Mouse (Mus musculus) megakaryocyte, adult 5-6 weeks (primary cell): ENCODE measurements around the gene Chp1. TPM values are rescaled to one million over a fixed set of nuclear protein-coding genes. Genes with fewer than 3 reads are reported as not detected.
"Not testable (repeated sequence)": the region's sequence is repeated elsewhere in the genome, so short reads cannot be mapped to it uniquely, and the experiment has no call there.

Experiments used
- ATAC-seq: 2 replicates; pipeline ENCODE4 v1.8.0; 2016; ENCODE audit warnings: mild to moderate bottlenecking, inconsistent platforms; ENCODE audit not compliant: poor library complexity, severe bottlenecking
- total RNA-seq, 2 experiments: library from RNA; stranded (forward) in 1 of 2; stranded (reverse) in 1 of 2; fragments of 153-499, 151-499 nt in 1 of 2; fragments of 221-1000, 200-1000 nt in 1 of 2; gene quantifications; 2 replicates each; pipeline versions ENCODE4 v1.2.3 to v1.2.4; 2015 to 2017

The Chp1 gene
- total RNA-seq, 2 experiments from 2014 or later = 90.6 to 94.3 TPM

DNA sequence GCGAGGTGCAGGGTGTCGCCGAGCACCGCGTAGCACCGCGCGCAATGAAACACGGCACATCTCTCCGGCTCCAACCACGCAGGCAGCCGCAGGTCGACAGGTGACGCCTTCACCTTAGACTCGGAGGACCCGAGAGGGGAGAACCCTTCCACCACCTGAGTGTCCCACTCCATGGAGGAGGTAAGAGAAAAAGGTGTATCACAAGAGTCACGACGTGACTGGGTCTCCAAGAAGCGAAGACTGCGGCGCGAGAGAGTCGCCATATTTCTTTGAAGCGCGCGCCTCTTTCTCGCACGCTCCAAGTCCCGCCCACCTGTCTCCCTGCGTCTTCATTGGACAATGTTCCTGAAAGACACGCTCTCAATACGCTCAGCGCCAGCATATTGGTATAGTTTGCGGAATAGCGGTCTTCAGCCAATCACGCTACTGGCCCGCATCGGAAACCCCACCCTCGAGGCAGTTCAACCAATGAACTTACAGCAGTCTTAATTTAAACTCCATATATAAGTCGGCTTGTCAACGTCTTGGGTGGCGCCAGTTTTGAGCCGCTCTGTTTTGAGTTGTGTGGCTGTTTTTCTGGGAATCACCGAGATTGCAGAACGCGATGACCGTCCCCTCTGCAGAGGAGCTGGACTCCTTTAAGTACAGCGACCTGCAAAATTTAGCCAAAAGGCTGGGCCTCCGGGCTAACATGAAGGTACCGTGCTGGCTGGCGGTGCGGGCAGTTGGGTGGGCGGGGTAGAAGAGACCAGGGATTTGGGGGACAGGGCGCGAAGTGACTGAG lies 70.9 kb downstream of the Chp1 start, which contains the start of the genes Nusap1 and Oip5:
Nusap1 (plus strand) TSS at position 100 of the 784 bp plus-strand sequence.
Oip5 (minus strand) TSS at position 271 of the 784 bp plus-strand sequence.
- ATAC-seq = peak; percentile 99

DNA sequence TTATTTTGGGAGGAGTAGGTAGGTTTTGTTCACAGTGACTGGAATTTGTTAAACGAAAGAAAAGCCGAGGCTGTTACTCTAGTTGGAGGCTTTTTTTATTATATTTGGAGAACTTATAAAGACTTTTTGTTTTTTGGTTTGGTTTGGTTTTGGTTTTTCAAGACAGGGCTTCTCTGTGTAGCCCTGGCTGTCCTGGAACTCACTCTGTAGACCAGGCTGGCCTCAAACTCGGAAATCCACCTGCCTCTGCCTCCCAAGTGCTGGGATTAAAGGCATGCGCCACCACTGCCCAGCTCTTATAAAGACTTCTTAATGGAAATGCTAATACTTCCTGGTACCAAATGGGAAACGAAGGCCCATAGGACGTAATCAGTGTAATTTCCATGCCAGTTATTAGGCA lies 71.5 kb downstream of the Chp1 start:
- not testable (repeated sequence) for ATAC-seq

- no peak for ATAC-seq
These were observed 73.8 kb downstream of the Chp1 start for GRCm38 (mm10) chr2:119621302-119621701.

Other genes with a start within 250 kb of the Chp1 start
- 0.09 TPM in 1 of 2 replicates, not detected in the other for gene Dll4, start 221.9 kb upstream of the Chp1 start, total RNA-seq (2015)
- gene Dll4, start 221.9 kb upstream of the Chp1 start, total RNA-seq (2017) = not detected in 2 replicates
- gene Chac1, start 196.5 kb upstream of the Chp1 start, total RNA-seq (2015) = 0.39 and 1.1 TPM in 2 replicates
- 0.51 and 1.3 TPM in 2 replicates for gene Chac1, start 196.5 kb upstream of the Chp1 start, total RNA-seq (2017)
- 19.9 and 22.0 TPM in 2 replicates for gene Ino80, start 70.0 kb upstream of the Chp1 start, total RNA-seq (2015)
- gene Ino80, start 70.0 kb upstream of the Chp1 start, total RNA-seq (2017) = 18.6 and 22.7 TPM in 2 replicates
- gene Exd1, start 70 bp upstream of the Chp1 start, total RNA-seq (2015) = 0.48 TPM in 1 of 2 replicates, not detected in the other
- gene Exd1, start 70 bp upstream of the Chp1 start, total RNA-seq (2017) = 0.04 TPM in 1 of 2 replicates, not detected in the other
- gene Nusap1, start 70.6 kb downstream of the Chp1 start, total RNA-seq (2015) = 144 and 159 TPM in 2 replicates
- gene Nusap1, start 70.6 kb downstream of the Chp1 start, total RNA-seq (2017) = 156 and 168 TPM in 2 replicates
- 17.7 and 20.5 TPM in 2 replicates for gene Oip5, start 70.8 kb downstream of the Chp1 start, total RNA-seq (2015)
- gene Oip5, start 70.8 kb downstream of the Chp1 start, total RNA-seq (2017) = 15.3 and 17.2 TPM in 2 replicates
- 15.8 and 16.4 TPM in 2 replicates for gene Ndufaf1, start 115.1 kb downstream of the Chp1 start, total RNA-seq (2015)
- 8.8 and 13.0 TPM in 2 replicates for gene Ndufaf1, start 115.1 kb downstream of the Chp1 start, total RNA-seq (2017)
- 29.7 and 32.6 TPM in 2 replicates for gene Rtf1, start 127.4 kb downstream of the Chp1 start, total RNA-seq (2015)
- gene Rtf1, start 127.4 kb downstream of the Chp1 start, total RNA-seq (2017) = 26.7 and 27.0 TPM in 2 replicates
- 0.07 and 0.23 TPM in 2 replicates for gene Itpka, start 194.6 kb downstream of the Chp1 start, total RNA-seq (2015)
- gene Itpka, start 194.6 kb downstream of the Chp1 start, total RNA-seq (2017) = 0.37 and 1.0 TPM in 2 replicates
- not detected in 2 replicates for gene Ltk, start 212.7 kb downstream of the Chp1 start, total RNA-seq (2015)
- not detected in 2 replicates for gene Ltk, start 212.7 kb downstream of the Chp1 start, total RNA-seq (2017)
- gene Rpap1, start 239.8 kb downstream of the Chp1 start, total RNA-seq (2015) = 2.9 and 3.9 TPM in 2 replicates
- 5.0 and 6.4 TPM in 2 replicates for gene Rpap1, start 239.8 kb downstream of the Chp1 start, total RNA-seq (2017)